Mouse (Mus musculus): ENCODE measurements around the gene Acsbg1.
"Not testable (repeated sequence)": the region's sequence is repeated elsewhere in the genome, so short reads cannot be mapped to it uniquely, and the experiment has no call there.

Acsbg1 gene

GRCm38 (mm10) chr9:54661605-54662377 is at the start of gene Acsbg1:
TSS of gene Acsbg1 (minus strand) at chr9:54661870.
- DNase-seq (ENCODE audit: low read depth, low spot score): no peak

GRCm38 (mm10) chr9:54708085-54708484 is 46.4 kb upstream of the Acsbg1 start:
- no peak for DNase-seq (ENCODE audit: low read depth, low spot score)

GRCm38 (mm10) chr9:54707288-54707999 is 45.8 kb upstream of the Acsbg1 start:
- no peak for DNase-seq (ENCODE audit: low read depth, low spot score)

DNA sequence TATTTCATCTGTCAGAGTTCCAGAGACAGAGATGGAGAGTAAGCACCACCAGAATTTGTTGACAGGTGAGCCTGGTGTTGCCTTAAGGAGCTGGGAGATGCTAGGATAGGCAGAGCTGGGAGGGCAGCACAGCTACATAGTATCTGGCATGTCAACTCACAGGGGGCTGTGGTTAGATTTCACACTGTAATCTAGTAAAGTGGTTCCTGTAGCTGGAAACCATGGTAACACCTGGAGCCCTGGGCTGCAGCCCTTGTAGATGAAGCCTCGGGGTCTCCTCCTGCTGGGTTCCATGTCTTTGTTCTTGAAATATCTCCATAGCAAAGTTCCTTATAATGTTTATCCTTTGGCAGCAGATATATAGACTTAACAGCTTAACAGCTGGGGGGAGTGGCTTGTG is 43.9 kb upstream of the Acsbg1 start:
- no peak for DNase-seq (ENCODE audit: low read depth, low spot score)

GRCm38 (mm10) chr9:54704361-54704760 is 42.7 kb upstream of the Acsbg1 start:
- DNase-seq (ENCODE audit: low read depth, low spot score): no peak

- DNase-seq (ENCODE audit: low read depth, low spot score): no peak
Observed at GRCm38 (mm10) chr9:54702581-54702980, 40.9 kb upstream of the Acsbg1 start.

GRCm38 (mm10) chr9:54700746-54701145 is 39.1 kb upstream of the Acsbg1 start:
- no peak for DNase-seq (ENCODE audit: low read depth, low spot score)

DNA sequence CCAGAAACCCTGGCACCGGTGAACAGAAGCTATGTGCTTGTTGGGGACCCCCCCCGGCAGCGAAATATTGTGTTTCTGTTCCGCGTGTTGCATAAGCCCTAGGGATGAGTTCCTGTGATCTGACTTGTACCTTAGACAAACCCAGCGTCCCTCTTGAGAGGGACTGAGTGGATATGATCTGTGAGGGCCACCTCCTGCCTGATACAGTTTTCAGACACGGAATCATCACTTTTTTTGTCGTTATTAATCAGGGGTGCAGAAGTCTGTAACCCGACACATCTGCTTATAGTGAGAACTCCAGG is 38.5 kb upstream of the Acsbg1 start:
- peak; percentile 31 for DNase-seq (ENCODE audit: low read depth, low spot score)

DNA sequence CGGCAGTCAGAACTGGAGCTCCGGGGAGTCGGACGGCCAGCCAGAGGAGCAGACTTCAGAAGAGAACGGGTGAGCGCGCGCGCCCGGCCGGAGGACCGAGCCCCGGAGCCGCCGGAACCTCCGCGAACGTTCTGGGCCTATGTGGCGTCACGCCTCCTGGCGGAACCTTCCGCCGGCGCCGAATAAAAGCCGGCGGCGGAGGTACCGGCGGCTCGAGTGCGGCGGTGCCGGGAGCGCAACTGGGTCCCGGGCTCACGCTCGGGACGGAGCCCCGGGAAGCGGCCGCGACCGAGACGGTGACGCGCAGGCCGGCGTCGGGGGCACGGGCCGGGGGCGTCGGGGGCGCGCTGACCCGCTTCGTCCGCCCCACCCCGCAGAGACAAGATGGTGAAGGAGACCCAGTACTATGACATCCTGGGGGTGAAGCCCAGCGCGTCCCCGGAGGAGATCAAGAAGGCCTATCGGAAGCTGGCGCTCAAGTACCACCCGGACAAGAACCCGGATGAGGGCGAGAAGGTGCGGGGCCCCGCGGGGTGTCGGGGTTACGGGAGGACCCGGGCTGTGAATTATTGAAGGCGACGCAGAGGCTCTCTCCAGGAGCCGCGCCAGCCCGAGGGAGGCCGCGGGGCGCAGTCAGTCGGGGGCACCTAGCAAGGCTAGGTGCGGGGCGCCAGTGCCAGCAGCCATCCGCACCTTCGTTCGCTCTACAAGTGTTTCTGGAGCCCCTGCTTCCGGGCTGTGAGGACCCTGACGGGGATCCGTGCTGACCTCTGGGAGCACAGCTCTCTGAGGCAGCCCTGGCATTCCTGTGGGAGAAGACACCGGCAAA is 37.9 kb upstream of the Acsbg1 start:
- peak; percentile 29 for DNase-seq (ENCODE audit: low read depth, low spot score)

DNA sequence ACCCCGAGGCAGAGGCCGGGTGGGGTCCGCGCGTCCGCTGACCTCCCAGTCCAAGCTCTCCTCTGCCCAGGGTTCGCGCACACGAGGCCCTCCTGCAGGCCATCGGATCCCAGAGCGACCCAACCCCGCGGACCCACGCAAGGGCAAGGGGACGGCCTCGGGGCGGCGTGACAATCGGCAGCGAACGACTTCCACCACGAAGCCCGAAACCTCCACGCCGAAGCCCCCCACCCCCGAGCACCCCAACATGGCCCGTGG is 37.3 kb upstream of the Acsbg1 start:
- DNase-seq (ENCODE audit: low read depth, low spot score): no peak

DNA sequence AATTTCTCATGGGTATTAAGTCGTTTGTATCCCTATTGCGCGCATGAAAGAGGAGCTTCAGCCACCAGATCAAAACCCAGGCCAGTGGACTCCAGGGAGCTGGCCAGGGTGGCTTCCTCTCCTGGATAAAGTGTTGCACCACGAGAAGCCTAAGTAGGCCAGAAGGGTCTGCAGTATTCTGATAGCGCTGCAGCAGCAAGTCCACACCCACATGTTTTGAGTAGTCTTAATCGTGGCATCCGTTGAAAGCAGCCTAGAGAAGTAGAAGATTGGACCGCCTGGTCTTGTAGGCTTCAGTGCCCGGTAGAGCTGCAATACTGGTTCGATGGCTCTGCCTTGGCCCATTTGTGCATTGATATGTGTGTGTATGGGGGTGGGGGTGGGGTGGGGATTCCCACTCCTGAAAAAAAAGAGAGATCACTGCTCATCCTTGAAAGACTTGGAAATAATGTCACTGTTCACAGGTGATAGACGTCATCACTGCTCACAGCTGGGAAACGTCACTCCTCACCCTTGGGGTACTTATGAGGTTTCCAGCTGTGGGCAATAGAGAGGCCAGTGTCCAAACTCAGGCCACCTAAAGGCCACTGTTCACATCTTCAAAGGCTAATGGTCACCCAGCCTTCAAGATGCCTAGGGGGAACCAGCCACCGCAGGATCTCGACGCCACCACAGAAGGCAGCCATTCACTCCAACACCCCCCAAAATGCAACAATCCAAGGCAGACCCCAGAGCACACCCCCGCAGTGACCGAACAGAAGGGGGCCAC is 36.8 kb upstream of the Acsbg1 start, which contains the start of gene Dnaja4:
Gene Dnaja4 (plus strand): TSS at position 556 of the 769 bp plus-strand sequence.
- DNase-seq (ENCODE audit: low read depth, low spot score): no peak

GRCm38 (mm10) chr9:54691241-54691805 is 29.7 kb upstream of the Acsbg1 start:
- DNase-seq (ENCODE audit: low read depth, low spot score): not testable (repeated sequence)

DNA sequence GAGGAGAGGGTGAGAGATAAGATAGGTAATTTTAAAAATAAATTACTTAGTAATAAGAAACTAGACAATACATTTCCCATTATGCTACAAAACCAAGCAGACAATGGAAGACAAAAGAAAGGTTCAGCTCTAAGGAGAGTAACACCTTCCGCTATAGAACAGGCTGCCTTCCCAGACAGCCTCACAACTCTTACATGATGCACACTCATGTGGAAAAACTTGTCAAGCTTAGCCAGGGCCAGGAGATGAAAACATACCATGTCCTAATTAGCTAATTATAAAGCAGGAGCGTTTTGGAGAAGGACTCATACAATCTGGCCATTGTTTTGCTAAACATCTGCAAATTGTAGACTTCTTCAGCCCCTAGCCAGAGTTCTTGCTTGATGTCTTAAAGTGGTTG is 29.0 kb upstream of the Acsbg1 start:
- DNase-seq (ENCODE audit: low read depth, low spot score): not testable (repeated sequence)

DNA sequence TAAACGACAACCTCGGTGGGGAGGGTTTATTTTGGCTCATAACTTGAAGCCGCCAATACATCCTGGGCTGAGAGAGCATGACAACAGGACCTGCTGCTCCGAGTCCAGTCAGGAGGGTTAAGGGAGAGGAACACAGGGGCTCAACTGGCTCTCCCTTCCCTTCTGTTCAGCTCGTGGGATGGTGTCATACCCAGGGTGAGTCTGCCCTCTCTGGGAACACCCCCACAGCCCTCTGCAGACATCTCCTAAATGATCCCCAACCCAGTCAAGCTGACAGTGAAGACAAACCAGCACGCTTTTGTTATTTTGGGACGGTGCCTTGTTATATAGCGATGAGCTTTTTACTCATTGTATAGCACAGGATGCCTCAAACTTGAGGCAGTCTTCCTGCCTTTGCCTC is 27.8 kb upstream of the Acsbg1 start:
- DNase-seq (ENCODE audit: low read depth, low spot score): no peak

DNA sequence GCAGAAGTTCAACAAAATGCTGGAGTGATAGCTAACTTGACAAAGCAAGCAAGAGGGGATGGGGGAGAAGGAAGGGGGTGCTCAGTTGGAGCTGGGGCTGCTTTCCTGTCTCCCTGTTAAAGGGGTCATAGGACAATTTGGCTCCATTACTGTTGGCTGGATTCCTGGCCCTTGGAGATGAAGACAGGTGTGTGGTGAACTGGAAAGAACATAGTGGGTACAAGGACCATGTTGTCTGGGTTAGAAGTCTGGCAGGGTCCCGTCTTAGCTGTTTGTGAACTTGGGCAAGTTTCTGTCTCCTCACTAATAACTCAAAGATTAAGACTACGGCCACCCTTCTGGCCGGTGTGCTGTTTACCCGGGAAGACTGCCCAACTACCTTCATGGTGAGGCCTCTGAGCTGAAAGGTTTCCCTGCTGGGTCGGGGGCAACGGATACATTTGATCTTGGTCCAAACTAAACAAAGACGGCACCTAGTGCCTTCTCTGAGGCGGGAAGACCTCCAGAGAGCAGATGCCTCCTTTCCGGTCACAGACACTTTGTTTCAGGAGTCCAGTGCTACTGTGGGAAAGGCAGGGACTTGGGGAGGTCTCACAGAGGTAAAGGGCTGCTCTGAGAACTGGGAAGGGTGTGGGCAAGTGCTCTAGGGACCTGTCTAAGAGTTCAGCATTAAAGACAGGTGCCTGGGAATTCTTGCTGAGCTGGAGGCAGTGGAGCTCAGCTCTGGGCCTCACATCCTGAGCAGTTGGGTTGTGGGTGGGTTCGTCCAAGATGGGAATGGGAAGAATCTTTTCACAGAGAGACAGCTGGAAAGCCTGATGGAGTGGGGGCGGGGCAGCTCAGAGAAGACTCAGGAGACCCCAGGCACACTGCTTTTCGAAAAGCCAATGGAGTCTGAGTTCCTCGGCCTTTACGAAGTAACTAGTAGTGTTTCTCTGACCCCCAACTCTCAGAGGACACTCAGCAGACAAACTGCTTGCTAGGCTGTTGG is 25.9 kb upstream of the Acsbg1 start:
- no peak for DNase-seq (ENCODE audit: low read depth, low spot score)

DNA sequence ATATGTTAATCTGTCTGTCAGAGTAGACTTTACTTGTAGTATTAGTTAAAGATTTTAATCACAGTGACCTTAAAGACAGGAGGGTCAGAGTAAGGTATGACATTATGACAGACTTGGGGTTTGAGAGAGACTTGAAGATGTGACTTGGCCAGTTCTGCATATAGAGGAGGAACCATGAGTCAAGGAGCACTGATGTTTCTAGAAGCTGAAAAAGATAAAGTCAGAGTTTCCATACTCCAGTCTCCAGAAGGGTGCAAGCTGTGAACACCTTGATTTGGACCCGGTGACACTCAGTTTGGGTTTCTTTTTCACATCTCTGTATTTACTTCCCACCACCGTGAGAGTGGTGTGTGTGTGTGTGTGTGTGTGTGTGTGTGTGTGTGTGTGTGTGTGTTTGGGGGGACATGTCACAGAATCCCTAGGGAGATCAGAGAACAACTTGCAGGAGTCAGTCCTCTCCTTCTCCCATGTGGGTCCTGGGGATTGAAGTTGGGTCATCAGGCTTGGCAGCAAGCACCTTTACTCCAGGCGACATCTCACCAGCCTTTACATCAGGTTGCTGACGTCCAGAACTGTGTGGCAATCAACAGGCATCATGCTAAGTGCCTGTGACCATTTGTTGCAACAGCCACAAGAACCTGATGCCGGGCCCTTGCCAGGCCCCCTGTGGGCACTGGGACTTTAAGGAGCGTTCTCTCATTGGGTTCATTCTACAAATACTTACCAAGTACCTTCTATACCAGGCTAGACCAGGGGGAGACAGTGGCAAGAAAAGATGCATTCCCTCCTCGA is 22.3 kb upstream of the Acsbg1 start:
- no peak for DNase-seq (ENCODE audit: low read depth, low spot score)

DNA sequence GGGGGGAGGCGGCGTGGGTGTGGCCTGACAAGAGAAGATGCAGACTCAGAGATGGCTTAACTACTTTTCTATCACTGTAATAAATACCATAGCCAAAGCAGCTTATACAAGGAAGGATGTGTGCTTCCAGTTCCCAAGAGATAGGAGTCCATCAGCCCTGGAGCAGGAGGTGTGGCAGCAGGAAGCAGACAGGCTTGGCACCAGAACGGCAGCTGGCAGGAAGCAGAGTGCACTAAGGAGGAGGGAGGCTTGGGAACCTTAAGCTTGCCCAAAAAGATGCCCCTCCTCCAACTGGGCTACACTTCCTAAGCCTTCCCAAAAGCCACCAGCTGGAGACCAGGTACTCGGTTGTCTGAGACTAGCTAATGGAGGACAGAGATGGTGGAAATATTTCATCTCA is 21.2 kb upstream of the Acsbg1 start:
- peak; percentile 27 for DNase-seq (ENCODE audit: low read depth, low spot score)

DNA sequence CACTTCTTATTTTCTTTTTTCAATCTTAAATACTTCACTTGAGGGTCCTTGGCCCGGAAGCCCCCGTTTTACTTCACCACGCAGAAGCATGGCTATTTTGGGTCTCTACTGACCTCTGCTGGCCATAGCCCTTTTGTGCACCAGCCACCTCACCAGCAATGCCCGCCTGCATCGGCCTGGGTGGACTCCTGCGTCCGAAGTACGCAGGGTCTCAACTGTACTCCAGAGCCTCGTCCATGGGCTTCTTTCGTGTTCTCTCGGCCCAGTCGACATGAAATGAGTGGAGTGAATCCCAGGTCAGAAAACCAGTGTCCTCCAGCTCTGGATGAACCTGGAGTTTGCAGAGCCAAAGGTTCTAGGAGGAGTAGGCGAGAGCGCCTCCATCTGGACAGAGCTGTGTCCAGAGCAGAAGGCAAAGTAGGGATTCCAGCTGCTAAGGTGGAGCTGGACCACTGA is 14.9 kb upstream of the Acsbg1 start:
- peak; percentile 82 for DNase-seq (ENCODE audit: low read depth, low spot score)

DNA sequence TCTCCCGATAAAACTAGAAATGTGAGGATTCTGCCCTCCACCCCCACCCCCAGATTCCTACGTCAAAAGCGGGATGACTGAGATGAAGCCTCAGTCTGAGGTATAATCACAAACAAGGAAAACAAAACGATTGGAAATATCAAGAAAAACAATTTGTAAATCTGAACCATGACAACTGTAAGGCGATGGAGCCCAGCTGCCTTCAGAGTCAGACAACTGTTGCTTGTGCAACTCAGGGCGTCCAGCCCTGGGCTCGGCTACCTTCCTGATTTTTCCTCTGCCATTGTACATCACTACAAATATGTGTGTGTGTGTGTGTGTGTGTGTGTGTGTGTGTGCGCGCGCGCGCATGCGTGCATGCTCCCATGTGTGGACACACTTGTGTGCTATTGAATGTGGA is 12.2 kb upstream of the Acsbg1 start:
- DNase-seq (ENCODE audit: low read depth, low spot score): no peak
